Mouse (Mus musculus) frontal cortex, postnatal 14 days (tissue): ENCODE measurements at regions not wholly inside any gene's neighbourhood (a gene's known extent, or its start where the extent isn't known, plus 50 kb on each side); places are given as distances from the start of the nearest gene placed in this dataset.

Source experiments
- DNase-seq, 2 experiments: peaks; one replicate each; pipeline ENCODE4 v3.0.0; 2022; ENCODE audit warnings: low spot score in 2 of 2

- no peak for DNase-seq
These were observed 56.2 kb downstream of the Gm379 start for GRCm38 (mm10) chrX:108608446-108608845.

- DNase-seq = no peak
These were observed 64.7 kb downstream of the Gm379 start for GRCm38 (mm10) chrX:108599906-108600468.

DNA sequence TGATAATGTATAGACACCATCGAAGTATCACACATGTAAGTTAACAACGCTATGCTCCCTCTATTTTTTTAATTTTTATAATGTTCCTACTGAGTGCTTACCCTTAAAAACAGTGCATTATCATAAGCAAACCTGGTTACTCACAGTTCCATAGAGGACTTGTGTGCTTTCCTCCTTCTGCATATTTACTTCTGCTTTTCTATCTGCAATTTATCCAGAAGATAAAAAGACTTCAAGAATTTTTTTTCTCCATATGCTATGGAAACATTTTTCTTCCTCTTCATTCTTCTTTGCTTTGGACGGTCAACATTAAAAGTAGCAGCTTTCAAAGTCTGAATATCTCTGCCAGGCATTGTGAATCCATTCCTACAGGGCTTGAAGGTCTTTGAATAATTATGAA, 102.7 kb downstream of the Gm379 start:
- no peak for DNase-seq

- DNase-seq = no peak
These were observed 121.5 kb downstream of the Gm379 start for GRCm38 (mm10) chrX:108543149-108543548.

DNA sequence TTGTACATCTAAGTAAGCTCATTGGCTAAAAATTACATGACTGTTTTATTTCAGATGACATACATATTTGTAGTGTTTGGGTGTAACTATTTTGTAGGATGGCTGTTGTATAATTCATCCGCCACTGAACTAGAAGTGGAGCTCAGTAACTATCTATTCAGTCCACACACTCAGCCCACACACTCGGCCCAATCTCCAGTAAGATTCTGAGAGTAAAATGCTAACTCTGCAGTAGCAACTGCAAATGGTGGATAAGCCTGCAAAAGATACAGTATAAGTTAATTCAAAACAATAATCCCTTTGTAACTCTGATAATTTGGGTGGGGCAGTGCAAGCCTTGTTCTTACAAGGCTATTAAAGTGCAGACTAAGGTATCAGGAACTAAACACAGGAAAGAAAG, 123.3 kb downstream of the Gm379 start:
- no peak for DNase-seq

DNA sequence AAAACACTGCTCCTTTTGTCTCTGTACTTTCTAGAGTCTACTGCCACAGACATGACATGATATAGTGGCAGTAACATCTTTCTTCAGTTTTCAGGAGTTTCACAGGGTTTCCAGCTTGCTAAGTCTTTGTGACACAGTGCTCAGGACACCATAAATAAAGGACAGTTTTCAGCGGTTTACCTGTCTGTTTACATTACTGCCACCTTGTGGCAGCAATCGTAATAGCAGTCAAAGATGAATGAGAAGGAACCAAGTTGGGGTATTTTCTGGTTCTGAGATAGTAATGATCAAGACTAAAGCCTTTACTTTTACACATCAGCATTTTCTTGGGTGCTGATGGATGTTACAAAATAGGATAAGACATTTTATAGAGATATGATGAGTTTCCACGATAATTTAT, 127.7 kb downstream of the Gm379 start:
- peak in 1 of 2 experiments; percentile 11 for DNase-seq
